Mouse (Mus musculus) thymus, adult 2 months (tissue): ENCODE data around the gene Kcnh2.

Experiments used
- CTCF ChIP-seq: fragments of 200-500 bp; IDR thresholded peaks from 2 replicates; pipeline ENCODE4 v1.5.1; 2012; ENCODE audit warnings: mild to moderate bottlenecking, control low read depth, low read length, moderate library complexity, borderline replicate concordance; ENCODE audit not compliant: control insufficient read depth, poor library complexity, insufficient read depth; ENCODE audit errors: extremely low read depth
- POLR2A ChIP-seq: fragments of 200-500 bp; IDR thresholded peaks from 2 replicates; pipeline ENCODE4 v1.6.1; 2012; ENCODE audit warnings: mild to moderate bottlenecking, low read length, control low read depth, moderate library complexity; ENCODE audit not compliant: control insufficient read depth, poor library complexity, insufficient read depth; ENCODE audit errors: extremely low read depth

GRCm38 (mm10) chr5:24381988-24382387, 30.6 kb upstream of the Kcnh2 start:
- TF ChIP-seq POLR2A (no peak), CTCF (no peak)
